Mouse (Mus musculus): Measurements from ENCODE around the gene Gpr156.

DNA sequence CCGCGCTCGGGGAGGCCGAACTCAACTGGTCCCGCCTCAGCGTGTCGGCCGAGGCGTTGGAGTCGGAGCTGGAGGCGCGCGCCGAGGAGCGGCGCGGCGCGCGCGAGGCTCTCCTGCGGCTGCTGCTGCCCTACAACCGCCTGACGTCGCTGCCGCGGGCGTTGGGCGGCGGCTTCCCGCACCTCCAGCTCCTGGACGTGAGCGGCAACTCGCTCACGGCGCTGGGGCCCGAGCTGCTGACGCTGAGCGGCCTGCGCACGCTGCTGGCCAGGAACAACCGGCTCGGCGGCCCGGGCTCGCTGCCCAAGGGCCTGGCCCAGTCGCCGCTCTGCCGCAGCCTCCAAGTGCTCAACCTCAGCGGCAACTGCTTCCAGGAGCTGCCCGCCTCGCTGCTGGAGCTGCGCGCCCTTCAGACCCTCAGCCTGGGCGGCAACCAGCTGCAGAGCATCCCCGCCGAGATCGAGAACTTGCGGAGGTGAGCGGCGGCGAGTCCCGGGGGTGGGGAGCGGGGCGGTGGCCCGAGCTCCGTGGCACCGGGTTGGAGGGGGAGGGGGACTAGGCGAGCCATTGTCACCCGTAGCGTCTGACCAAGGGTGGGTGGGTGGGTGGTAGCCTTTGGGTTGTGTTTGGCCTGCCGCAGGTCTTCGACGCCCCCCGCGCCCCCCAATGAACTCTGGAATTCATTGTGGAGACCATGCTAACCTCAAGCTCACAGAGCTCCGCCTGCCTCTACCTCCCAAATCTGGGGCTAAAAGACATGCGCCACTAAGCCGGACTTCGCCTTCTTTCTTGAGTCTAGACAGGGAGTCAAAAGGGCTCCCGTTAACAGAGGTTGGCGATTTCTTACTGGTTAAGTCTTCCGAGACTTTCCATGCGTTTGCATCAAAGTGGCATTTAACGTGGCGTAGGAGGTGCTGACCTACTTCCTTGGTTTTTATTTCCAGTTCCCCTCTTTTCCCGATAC, 47.5 kb upstream of the Gpr156 start:
- TF ChIP-seq POLR2A (IDR thresholded peaks at IDR 0.05; ENCODE audit: extremely low read depth, insufficient read depth, low read length): no peak
- no peak for TF ChIP-seq CTCF (IDR thresholded peaks at IDR 0.05; ENCODE audit: extremely low read depth, insufficient read depth, low read length)
